Mouse (Mus musculus) G1E (cell line): ENCODE measurements around the gene Ints12.

ENCODE experiments used
- CTCF ChIP-seq: IDR thresholded peaks from 2 replicates; pipeline ENCODE4 v1.5.1; 2012; ENCODE audit warnings: low read depth, low read length, inconsistent platforms, mixed read lengths
- GATA1 ChIP-seq: IDR thresholded peaks from 2 replicates; pipeline ENCODE4 v1.6.1; 2012; ENCODE audit warnings: borderline replicate concordance, low read length, inconsistent platforms, mixed read lengths
- GATA2 ChIP-seq: IDR thresholded peaks from 2 replicates; pipeline ENCODE4 v1.6.1; 2012; ENCODE audit warnings: low read depth, low read length, inconsistent platforms, borderline replicate concordance

- TF ChIP-seq CTCF (no peak), GATA1 (no peak), GATA2 (no peak)
Measured at GRCm38 (mm10) chr3:133109844-133110243, 18.2 kb downstream of the Ints12 start.
